Mouse (Mus musculus) 3134 (cell line): ENCODE data around the gene Rhbdl3.
"Not testable (repeated sequence)": the region's sequence is repeated elsewhere in the genome, so short reads cannot be mapped to it uniquely, and the experiment has no call there.

Source experiments
- DNase-seq: peaks from one replicate; pipeline ENCODE4 v3.0.0-alpha.2; 2011; ENCODE audit warnings: low spot score; ENCODE audit not compliant: insufficient read length; ENCODE audit errors: extremely low read depth

Gene Rhbdl3

DNA sequence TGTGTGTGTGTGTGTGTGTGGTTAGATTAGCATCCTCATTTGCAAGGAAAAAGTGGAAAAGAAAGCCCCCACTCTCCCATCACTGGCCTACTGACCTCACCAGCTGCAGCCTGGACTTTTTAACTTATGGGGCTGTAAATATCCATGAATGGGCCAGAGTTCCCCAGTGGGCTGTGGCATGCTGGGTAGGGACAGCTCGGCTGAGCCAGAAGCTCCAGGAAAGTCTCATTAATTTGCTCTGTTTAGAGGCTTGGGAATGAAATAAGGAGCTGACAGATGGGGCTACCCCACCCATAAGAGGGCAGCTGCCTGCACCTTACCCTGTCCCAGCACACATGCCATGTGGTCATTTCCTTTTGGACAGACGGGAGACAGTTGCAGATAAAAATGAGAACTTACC, 11.3 kb downstream of the Rhbdl3 start:
- no peak for DNase-seq

DNA sequence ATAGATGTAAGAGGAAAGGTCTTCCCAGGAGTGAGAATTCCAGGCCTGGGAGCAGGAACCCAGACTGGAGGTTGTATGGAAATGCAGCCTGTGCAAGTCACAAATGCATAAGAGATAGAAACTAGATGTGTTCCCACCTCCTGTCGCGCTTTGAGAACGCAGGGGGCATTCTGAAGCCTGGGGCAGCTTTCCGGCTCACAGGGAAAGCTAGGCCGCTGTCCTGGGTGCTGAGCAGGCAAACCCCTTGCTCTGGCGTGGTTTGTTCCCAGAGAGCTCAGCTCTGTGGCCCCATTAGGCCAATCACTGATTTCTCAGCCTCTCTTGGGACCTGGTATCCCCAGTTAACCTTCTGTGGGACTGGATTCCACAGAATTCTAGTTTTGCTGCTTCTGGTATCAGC, 11.9 kb downstream of the Rhbdl3 start:
- no peak for DNase-seq

DNA sequence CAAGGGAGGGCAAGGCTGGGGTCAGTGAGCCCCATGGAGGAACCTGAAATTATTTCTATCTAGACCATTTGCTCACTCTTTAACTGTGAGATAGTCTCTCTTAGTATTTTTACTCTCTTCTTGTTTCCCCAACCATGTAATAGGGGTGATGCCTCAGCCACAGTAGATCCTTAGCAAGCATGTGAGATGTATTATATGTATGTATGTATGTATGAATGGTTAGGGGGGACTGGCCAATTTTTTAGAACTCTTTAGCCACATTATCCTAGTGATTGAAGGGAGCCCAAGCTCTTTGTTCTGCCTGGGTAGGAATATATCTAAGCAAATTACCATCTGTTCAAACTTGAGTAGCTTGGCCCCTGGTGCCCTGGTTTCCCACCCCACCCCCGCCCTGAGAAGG, 12.8 kb downstream of the Rhbdl3 start:
- DNase-seq, result no peak

DNA sequence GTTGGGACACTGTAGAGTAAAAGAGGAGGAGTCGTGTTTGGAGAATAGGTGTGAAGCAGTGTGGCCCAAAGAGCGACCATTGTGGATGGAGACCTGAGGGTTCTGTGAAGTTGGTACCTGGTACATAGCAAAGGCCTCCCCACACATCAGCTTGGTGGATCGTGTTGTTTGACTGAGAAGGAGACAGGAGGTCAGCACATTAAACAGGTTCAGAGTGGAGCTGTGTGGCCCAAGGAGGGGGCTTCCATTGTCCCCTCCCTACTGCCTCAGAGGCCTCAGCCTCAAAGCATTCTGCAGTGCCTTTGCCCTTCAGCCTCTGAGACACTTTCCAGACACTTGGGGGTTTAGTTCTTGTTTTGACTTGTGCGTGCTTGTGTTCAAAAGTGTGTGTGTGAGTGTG, 13.2 kb downstream of the Rhbdl3 start:
- DNase-seq, result no peak

DNA sequence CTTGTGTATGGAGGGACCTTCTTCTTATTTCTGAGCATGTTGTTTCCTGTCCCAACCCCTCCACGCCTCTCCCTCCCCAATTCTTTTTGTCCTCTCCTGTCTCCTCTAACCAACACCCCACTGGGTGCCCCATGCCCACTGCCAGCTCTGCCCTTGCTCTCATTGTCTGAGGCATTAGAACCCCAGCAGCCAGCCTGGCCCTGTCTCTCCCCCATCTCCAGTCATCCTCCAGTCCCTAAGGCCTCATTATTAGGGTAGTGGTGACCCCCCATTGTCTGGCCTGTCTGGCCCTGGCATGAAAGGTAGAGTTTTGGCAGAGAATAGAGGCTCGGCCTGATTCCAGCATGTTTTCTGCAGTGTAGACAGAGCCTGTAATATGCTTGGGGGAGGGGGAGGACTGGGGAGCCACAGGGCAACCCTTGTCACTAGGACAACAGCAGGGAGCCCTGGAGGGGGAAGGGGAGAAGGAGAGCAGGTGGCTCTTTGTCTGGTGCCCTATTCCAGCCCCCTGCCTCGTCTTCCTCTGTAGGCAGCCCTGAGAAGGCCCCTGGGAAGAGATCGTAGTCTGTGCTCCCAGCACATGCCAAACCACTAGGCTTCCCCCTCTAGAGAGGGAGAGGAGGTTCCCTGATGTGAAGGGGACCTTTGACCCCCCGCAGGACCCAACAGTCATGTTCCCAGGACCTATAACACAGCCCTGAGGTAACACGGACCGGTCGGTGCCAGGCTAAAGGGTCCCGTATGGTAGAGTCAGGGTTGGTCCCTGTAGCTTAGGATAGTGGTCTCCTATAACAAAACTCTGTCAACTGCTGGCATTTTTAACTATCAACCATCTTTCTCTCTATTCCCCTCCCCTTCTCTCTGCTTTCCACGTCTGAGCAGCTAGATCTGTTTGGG, 15.3 kb downstream of the Rhbdl3 start:
- no peak for DNase-seq

DNA sequence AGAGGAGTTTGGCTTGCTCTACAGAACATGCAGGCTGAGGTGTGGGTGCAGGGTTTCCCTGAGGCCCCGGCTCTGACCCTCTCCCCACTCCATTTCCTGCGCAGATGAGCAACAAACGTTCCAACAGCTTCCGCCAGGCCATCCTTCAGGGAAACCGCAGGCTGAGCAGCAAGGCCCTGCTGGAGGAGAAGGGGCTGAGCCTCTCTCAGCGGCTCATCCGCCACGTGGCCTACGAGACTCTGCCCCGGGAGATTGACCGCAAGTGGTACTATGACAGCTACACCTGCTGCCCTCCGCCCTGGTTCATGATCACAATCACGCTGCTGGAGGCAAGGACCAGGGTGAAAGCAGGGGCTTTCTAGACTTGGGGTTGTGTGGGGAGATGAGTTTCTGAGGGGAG, 22.5 kb downstream of the Rhbdl3 start:
- no peak for DNase-seq

DNA sequence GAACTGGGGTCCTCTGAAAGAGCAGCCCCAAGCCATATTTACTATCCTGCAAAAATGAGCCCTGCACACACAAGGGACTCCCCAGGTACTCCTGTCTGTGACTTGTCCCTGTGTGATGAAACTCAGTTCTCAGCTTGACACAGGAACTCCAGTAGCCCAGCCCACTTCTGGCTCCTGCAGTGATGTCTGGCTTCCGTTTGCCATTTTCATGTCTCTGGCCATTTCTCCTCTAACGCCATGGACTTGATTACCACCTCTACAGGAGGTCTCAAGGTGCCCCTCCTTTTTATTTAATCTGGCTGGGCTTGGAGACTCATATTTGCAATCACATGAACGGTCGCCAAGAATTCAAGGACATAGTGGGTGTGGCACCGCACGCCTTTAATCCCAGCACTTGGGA, 23.9 kb downstream of the Rhbdl3 start:
- no peak for DNase-seq

DNA sequence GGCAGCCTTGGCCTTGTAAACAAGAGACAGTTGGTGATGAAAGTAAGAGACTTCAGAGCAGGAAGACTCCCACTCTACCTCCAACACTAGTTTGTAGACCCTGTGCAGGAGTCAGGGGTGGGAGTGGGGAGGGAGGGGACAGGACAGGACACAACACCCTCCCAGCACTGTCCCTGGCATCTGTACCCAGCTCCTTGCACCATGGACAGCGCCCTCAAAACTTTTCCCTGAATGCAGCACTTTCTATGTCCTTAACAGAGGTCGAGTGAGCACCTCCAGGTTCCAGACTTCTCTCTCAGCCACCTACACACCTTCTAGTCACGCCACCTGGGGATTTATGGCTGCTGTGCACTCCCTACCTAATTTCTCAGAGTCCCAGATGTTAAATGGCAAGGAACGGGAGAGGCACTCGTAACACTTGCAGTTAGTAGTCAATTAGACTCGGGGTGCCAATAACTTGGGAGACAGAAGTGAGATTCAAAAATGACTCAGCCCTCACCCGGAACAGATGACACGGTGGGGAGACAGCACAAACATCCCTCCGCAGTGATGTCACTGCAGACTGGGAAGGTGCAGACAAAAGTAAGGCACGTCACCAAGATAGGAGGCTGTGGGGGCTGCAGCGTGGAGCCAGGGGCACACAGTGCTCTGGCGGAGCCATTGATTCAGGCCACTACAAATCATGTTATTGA, 32.1 kb downstream of the Rhbdl3 start:
- DNase-seq, result no peak

DNA sequence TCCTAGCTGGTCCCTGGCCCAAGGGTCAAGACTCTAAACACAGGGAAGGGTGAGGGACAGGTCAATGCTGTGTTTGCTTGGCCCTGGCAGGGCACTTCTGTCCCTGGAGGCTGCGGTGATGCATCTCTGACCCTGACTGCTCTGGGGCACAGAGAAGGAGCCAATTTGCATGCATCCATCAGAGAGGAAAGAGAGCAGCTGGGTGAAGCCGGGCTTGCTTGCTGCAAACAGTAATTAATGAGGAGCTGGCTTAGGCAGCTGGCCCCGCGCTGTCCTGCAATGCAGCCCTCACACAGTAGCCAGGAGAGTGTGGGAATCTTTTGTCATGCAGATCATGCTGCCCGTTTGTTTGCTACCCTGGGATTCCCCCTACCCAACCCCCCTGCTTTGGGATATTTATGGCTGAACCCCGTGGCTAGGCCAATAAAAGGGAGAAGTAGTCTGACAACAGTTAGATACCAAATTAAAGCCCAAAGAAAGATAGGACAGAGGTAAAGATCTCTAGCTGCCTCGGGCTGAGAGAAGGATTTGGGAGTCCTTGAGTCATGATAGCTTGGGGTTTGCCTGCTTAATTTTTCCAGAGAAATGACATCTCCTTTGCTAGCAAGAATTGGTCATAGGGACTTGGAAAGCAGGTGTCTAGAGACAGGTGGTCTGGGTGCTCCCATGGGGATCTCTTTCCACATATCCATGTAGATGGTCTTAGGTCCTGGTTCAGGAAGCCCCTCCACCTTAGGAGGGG, 35.1 kb downstream of the Rhbdl3 start:
- DNase-seq, result no peak

DNA sequence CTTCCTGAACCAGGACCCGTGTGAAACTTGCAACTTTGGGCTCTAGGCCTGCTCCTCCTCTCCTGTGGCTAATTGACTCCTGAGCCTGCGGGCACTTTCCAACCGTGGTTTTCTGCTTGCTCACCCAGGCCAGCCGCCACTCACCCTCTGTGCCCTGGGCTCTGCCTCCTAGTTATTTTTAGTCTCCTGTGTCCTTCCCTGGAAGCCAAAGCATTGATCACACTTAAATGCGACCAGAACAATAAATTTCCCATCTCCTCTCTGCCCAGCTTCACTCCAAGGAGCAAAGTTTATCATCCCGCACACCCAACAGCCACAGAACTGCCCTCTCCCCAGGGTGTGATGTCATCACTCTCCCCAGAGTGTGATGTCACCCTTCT, 35.6 kb downstream of the Rhbdl3 start:
- no peak for DNase-seq

DNA sequence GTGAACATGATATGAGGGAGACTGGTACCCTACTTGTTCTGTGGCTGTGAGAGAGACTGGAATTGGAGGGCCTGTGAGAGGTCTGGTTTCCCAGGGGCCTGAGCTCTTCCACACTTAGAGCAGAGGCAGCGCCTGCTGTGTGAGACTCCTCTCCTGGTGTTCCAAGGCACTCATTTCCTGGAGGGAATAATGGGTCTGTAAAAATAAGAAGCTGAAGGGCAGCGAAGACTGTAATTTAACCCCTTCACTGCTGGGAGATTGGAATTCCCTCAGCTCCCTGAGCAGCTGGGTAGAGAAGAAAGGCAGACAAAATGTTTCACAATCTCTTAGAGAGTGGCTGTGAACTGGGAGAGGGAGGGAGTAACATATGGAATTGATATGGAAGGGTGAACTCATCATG, 41.8 kb downstream of the Rhbdl3 start:
- DNase-seq, result no peak

DNA sequence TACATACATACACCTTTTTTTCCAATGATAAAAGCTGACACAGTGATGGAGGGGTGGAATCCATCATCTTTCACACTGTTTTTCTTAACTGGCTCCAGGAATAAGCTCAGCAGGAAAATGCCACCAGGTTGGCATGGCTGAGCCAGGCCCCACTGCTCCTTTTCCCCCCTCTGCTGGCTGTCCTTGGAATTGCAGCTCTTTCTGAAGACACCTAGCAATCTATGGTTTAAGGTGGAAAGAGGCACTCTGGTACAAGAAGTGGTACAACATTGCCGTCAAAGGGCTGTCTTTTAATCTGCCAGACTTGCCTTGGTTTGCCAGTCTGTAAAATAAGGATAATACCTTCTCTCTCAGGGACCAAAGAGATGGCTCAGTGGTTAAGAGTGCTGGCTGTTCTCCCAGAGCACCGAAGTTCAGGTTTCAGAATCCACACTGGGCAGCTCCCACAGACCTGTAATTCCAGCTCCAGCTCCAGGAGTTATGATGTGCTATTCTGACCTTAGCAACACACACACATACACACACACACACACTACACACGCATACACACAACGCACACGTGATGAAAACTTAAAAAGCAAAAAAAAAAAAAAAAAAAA, 51.2 kb downstream of the Rhbdl3 start:
- DNase-seq, result peak; percentile 51

DNA sequence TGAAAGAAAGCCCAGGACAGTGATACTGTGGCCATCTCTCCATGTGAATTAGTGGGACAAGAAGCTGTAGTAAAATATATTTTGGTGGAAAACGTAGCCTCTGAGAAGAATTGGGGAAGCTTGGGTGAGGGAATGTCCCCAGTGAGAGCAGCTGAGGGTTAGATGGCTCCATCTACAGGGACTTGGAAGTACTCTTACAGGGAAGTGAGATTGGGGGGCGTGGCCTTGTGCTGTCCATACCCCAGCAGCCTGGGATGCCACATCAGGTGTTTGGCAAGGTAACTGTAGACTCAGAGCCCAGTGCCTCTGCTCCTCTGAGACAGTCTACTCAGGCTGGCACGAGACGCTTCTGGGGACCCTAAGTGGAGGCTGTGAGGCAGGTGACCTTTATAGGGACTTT, 54.1 kb downstream of the Rhbdl3 start:
- no peak for DNase-seq

DNA sequence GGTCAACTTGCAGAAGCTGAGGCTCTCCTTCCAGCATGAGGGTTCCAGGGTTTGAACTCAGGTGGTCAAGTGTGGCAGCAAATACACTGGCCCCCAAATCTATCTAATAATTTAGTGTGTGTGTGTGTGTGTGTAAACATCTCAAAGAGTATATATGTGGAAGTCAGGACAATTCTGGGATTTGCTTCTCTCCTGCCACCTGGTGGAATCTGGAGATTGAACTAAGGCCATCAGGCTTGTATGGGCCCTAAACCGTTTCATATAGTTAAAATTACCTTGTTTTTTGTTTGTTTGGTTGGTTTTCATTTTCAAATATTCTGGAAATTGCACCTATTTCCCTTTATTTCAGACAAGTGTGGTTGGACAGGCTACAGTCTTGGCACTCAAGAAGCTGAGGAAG, 68.2 kb downstream of the Rhbdl3 start:
- DNase-seq, result no peak

DNA sequence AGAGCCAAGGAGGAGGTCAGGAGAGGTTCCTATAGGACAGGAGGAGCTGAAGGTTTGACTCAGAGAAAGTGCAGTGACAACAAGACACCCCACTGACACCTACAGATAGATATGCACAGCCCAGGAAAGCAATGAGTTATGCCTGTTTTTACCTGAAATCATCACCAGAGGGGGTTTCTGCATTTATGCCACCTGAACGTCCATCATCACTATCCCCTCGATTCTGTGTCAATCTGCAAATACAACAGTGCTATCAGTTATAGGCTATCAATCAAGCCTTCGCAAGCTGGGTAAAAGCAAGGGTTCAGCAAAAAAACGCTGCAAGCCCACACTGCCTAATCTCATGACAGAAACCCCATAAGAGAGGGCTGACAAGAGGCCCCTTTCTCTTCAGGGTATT, 75.9 kb downstream of the Rhbdl3 start:
- DNase-seq, result no peak

DNA sequence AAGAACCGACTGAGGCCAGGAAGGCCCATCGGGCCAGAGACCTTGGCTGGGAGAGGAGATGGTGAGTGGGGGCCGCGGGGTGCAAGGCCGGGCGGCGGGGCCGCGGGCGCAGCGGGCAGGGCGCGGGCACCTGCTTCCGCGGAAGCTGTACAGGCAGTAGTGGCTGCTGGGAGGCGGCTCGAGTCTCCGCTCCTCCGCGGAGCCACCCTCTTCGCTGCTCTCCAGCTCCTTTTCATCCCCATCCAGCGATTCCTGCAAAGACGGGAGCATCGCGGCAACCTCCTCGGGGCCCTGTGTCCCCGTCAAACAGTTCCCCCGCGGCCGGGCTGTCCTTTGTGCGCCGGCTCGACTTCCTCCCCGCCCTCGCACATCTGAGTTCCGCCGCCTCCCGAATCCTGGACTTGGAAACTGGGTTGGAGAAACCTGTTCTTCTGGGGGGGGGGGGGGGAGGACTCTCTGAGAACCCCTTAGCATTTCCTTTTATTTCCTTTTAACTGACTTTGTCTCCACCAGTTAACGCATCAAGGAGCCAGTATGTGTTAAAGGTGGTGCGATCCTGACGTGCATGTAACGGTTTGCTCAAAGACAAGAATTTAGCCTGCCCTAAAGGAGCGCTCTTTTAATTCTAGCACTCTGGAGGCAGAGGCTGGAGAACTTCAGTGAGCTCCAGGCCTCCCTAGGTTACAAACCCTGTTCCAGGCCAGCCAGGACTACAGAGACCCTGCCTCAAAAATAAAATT, 77.2 kb downstream of the Rhbdl3 start, which contains the start of gene 5730455P16Rik:
Gene 5730455P16Rik, minus strand, starts transcription at position 323 of the 740 bp plus-strand sequence.
- peak; percentile 87 for DNase-seq

DNA sequence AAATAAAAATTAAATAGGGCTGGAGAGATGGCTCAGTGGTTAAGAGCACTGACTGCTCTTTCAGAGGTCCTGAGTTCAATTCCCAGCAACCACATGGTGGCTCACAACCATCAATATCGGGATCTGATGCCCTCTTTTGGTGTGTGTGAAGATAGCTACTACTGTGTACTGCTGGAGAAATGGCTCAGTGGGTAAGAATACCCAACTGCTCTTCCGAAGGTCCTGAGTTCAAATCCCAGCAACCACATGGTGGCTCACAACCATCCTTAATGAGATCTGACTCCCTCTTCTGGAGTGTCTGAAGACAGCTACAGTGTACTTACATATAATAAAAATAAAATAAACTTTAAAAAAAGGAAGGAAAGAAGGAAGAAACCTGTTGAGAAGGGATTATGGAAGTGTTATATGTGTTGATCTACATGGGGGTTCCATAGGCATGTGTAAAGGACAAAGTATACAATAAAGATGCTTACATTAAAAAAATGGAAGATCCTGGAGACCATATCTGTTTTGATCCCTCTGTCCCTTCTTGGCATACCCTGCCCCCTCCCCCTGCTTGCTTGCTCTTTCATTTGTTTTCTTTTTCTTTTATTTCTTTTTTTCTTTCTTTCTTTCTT, 77.8 kb downstream of the Rhbdl3 start:
- DNase-seq, result peak; percentile 37

DNA sequence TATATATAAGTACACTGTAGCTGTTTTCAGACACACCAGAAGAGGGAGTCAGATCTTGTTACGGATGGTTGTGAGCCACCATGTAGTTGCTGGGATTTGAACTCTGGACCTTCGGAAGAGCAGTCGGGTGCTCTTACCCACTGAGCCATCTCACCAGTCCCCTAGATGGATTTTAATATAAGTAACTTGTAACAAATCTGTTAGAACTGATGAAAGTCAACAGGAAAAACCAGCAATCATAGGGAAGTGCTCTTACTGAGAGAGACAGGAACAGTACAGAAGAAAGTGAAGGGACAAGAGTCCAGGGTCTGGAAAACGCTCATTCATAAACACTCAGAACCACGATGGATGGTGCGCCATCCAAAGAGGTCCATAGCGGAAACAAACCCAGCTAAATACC, 78.5 kb downstream of the Rhbdl3 start:
- DNase-seq, result not testable (repeated sequence)

DNA sequence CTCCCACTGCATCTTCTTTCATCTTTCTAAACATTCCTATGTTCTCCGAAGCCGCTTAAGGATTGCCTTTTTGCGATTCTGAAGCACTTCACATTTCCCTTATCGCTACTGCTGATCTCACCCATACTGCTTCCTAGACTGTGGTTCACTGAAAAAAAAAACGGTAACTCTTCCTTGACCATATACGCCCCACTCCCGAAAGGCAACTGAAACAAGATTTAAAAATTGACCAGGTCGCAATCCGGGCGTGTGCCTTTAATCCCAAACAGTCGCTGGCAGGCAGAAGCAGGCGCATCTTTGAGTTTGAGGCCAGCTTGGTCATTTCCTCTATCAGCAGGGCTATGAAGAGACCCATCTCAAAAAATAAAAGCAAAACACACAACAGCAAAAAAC, 81.9 kb downstream of the Rhbdl3 start:
- no peak for DNase-seq
